Mouse (Mus musculus): ENCODE measurements around the gene Gm42791. TPM values are rescaled to one million over a fixed set of nuclear protein-coding genes. Genes with fewer than 3 reads are reported as not detected.
A peak's percentile ranks its signal among the peaks of the same experiment; 100 is the strongest.

Gm42791 gene
- polyA plus RNA-seq, 2 experiments, result not detected

- Histone ChIP-seq H3K4me3 (ENCODE audit: insufficient read depth in 1 of 2, low read depth in 2 of 2, low read length in 2 of 2) (no peak overlapping the region), H3K36me3 (replicated peaks; ENCODE audit: control insufficient read depth, insufficient read depth, low read depth) (no peaks in the 10 kb centered on the region), H3K27ac (no peak overlapping the region), H3K4me1 (replicated peaks; ENCODE audit: control insufficient read depth in 2 of 2, insufficient read depth in 2 of 2, low read length in 1 of 2) (peaks cover 0 to 9% of the 10 kb centered on the region in 2 experiments; a peak in 3 of 4 replicates), H3K9ac (replicated peaks) (no peak overlapping the region), H3K9me3 (ENCODE audit: control insufficient read depth, low read length) (no peaks in the 10 kb centered on the region; the same call in 1 of the 2 replicates), H3K27me3 (ENCODE audit: control insufficient read depth, insufficient read depth, low read length) (no peaks in the 10 kb centered on the region), H3K4me2 (ENCODE audit: low read depth) (no peak overlapping the region)
- no peak for DNase-seq (ENCODE audit: low read depth in 3 of 3, low spot score in 3 of 3)
- WGBS (ENCODE audit: insufficient replicate concordance), result 86% methylated on average over 11 of the region's 11 CpGs
- ATAC-seq (ENCODE audit: insufficient read depth), result no peak
- no peak for TF ChIP-seq CTCF (IDR thresholded peaks at IDR 0.05; ENCODE audit: low read depth)
These were observed 2.3 kb downstream of the Gm42791 start for GRCm38 (mm10) chr5:148992598-148992997.

GRCm38 (mm10) chr5:148990891-148991311, 4.0 kb downstream of the Gm42791 start:
- no peak for TF ChIP-seq CTCF (IDR thresholded peaks at IDR 0.05; ENCODE audit: low read depth)
- TF ChIP-seq EP300 (IDR thresholded peaks at IDR 0.05; ENCODE audit: low read depth), result no peak
- H3K36me3 ChIP-seq (replicated peaks; ENCODE audit: control insufficient read depth, insufficient read depth, low read depth), result no peaks in the 10 kb centered on the region
- peaks cover 0 to 9% of the 10 kb centered on the region in 2 experiments; a peak in 3 of 4 replicates for H3K4me1 ChIP-seq (replicated peaks; ENCODE audit: control insufficient read depth in 2 of 2, insufficient read depth in 2 of 2, low read length in 1 of 2)
- no peak overlapping the region for H3K9ac ChIP-seq (replicated peaks)
- no peaks in the 10 kb centered on the region; the same call in 1 of the 2 replicates for H3K9me3 ChIP-seq (ENCODE audit: control insufficient read depth, low read length)
- ATAC-seq (ENCODE audit: insufficient read depth), result no peak
- H3K27me3 ChIP-seq (ENCODE audit: control insufficient read depth, insufficient read depth, low read length), result no peaks in the 10 kb centered on the region
- H3K27ac ChIP-seq, result no peak overlapping the region
- no peak overlapping the region for H3K4me2 ChIP-seq (ENCODE audit: low read depth)
- 75% methylated on average over 12 of the region's 12 CpGs for WGBS (ENCODE audit: insufficient replicate concordance)
- no peak overlapping the region for H3K4me3 ChIP-seq (ENCODE audit: insufficient read depth in 1 of 2, low read depth in 2 of 2, low read length in 2 of 2)
- no peak for DNase-seq (ENCODE audit: low read depth in 3 of 3, low spot score in 3 of 3)

DNA sequence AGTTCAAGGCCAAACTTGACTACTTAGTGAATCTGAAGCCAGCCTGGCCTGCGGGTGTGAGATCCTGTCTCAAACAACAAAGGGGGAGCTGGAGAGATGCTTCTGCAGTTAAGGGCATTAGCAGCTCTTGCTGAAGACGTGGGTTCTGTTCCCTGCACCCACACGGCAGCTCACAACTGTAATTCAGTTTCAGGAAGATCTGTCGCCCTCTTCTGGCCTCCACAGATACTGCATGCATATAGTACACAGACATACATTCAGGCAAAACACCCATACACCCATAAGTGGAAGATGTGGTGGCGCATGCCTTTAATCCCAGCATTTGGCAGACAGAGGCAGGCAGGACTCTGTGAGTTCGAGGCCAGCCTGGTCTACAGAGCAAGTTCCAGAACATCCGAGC, 5.5 kb downstream of the Gm42791 start:
- no peaks in the 10 kb centered on the region for H3K27me3 ChIP-seq (ENCODE audit: control insufficient read depth, insufficient read depth, low read length)
- H3K9me3 ChIP-seq (ENCODE audit: control insufficient read depth, low read length), result no peaks in the 10 kb centered on the region; the same call in 1 of the 2 replicates
- H3K27ac ChIP-seq, result no peak overlapping the region
- H3K4me1 ChIP-seq (replicated peaks; ENCODE audit: control insufficient read depth in 2 of 2, insufficient read depth in 2 of 2, low read length in 1 of 2), result peaks cover 0 to 8% of the 10 kb centered on the region in 2 experiments; a peak in 2 of 4 replicates
- no peak overlapping the region for H3K4me2 ChIP-seq (ENCODE audit: low read depth)
- no peak overlapping the region for H3K9ac ChIP-seq (replicated peaks)
- H3K36me3 ChIP-seq (replicated peaks; ENCODE audit: control insufficient read depth, insufficient read depth, low read depth), result no peaks in the 10 kb centered on the region
- DNase-seq (ENCODE audit: low read depth in 3 of 3, low spot score in 3 of 3) (no peak), ATAC-seq (ENCODE audit: insufficient read depth) (no peak)
- TF ChIP-seq EP300 (IDR thresholded peaks at IDR 0.05; ENCODE audit: low read depth), result no peak
- peak; percentile 76 for TF ChIP-seq CTCF (IDR thresholded peaks at IDR 0.05; ENCODE audit: low read depth)
- WGBS (ENCODE audit: insufficient replicate concordance), result 70% methylated on average over 7 of the region's 7 CpGs
- H3K4me3 ChIP-seq (ENCODE audit: insufficient read depth in 1 of 2, low read depth in 2 of 2, low read length in 2 of 2), result no peak overlapping the region

DNA sequence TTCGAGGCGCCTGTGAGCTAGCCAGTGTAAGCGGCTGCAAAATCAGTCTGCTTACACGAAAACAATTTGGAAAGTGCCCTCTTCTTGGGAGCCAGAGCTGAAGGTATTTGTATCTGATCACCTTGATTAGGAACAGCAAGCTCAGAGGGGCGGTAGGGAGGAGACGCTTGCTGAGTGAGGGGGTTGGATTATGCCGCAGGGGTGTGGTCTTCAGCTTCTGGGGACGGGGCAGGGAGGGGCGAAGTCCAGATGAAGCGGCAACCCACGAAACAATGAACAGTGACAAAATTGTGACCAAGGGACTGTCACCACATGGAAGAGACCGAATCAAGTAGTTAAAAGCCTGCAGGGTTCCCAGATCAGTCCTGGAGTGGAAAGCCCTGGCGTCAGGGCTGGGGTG, 10.0 kb downstream of the Gm42791 start:
- 44% methylated on average over 13 of the region's 13 CpGs for WGBS (ENCODE audit: insufficient replicate concordance)
- no peaks in the 10 kb centered on the region for H3K36me3 ChIP-seq (replicated peaks; ENCODE audit: control insufficient read depth, insufficient read depth, low read depth)
- no peaks in the 10 kb centered on the region; the same call in 1 of the 2 replicates for H3K9me3 ChIP-seq (ENCODE audit: control insufficient read depth, low read length)
- DNase-seq (ENCODE audit: low read depth in 3 of 3, low spot score in 3 of 3) (no peak), ATAC-seq (ENCODE audit: insufficient read depth) (no peak)
- TF ChIP-seq CTCF (IDR thresholded peaks at IDR 0.05; ENCODE audit: low read depth) (no peak), EP300 (IDR thresholded peaks at IDR 0.05; ENCODE audit: low read depth) (no peak)
- H3K9ac ChIP-seq (replicated peaks), result no peak overlapping the region
- no peak overlapping the region for H3K27ac ChIP-seq
- no peaks in the 10 kb centered on the region for H3K4me1 ChIP-seq (replicated peaks; ENCODE audit: control insufficient read depth in 2 of 2, insufficient read depth in 2 of 2, low read length in 1 of 2)
- no peak overlapping the region for H3K4me3 ChIP-seq (ENCODE audit: insufficient read depth in 1 of 2, low read depth in 2 of 2, low read length in 2 of 2)
- H3K27me3 ChIP-seq (ENCODE audit: control insufficient read depth, insufficient read depth, low read length), result no peaks in the 10 kb centered on the region
- no peak overlapping the region for H3K4me2 ChIP-seq (ENCODE audit: low read depth)

GRCm38 (mm10) chr5:148983696-148984095, 11.3 kb downstream of the Gm42791 start:
- Histone ChIP-seq H3K27me3 (ENCODE audit: control insufficient read depth, insufficient read depth, low read length) (no peaks in the 10 kb centered on the region), H3K9me3 (ENCODE audit: control insufficient read depth, low read length) (no peaks in the 10 kb centered on the region; the same call in 1 of the 2 replicates), H3K9ac (replicated peaks) (no peak overlapping the region), H3K4me2 (ENCODE audit: low read depth) (no peak overlapping the region), H3K36me3 (replicated peaks; ENCODE audit: control insufficient read depth, insufficient read depth, low read depth) (no peaks in the 10 kb centered on the region), H3K4me3 (ENCODE audit: insufficient read depth in 1 of 2, low read depth in 2 of 2, low read length in 2 of 2) (no peak overlapping the region), H3K4me1 (replicated peaks; ENCODE audit: control insufficient read depth in 2 of 2, insufficient read depth in 2 of 2, low read length in 1 of 2) (peaks cover 0 to 6% of the 10 kb centered on the region in 2 experiments; a peak in 2 of 4 replicates), H3K27ac (no peak overlapping the region)
- no peak for TF ChIP-seq EP300 (IDR thresholded peaks at IDR 0.05; ENCODE audit: low read depth)
- peak; percentile 21; the same call in 1 of the 2 replicates for TF ChIP-seq CTCF (IDR thresholded peaks at IDR 0.05; ENCODE audit: low read depth)
- DNase-seq (ENCODE audit: low read depth in 3 of 3, low spot score in 3 of 3) (no peak), ATAC-seq (ENCODE audit: insufficient read depth) (no peak)
- 84% methylated on average over 1 of the region's 1 CpGs for WGBS (ENCODE audit: insufficient replicate concordance)
